Mouse (Mus musculus): ENCODE results near the gene Mmaa. TPM values are rescaled to one million over a fixed set of nuclear protein-coding genes. Genes with fewer than 3 reads are reported as not detected.

The Mmaa gene
- total and polyA plus RNA-seq, 3 experiments, result 3.3 to 4.7 (median 4.1) TPM

DNA sequence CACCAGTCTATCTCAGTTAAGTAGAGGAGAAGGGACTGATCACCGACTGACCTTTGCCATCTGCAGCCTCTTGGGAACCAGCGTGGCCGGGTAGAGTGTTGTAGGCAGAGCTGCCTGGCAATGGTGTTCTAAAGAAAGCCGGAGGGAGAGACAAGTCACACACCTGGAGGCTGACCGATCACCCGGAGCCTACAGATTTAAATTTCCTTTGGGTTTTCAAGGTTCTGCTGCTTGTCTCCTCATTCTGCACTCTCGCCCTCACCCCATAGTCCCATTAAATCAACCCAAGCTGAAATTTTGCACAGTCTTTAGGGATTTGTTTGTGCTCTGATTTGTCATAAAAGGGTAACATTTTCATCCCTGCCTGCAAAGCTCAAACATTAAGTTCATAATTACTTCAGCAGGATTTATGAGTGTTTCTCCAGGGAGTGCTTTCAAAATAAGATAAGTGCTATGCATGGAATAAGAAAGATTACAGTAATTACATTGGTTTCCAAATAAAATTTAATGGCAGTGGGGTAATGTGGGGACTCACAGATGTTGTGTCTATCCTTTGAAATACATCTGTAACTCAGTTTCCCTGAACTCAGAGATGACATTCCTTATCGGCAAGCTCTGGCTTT lies 65.4 kb downstream of the Mmaa start:
- Histone ChIP-seq H3K36me3 (replicated peaks in 1 of 2; ENCODE audit: control insufficient read depth in 1 of 2, insufficient read depth in 1 of 2, low read length in 1 of 2) (peaks cover 7 to 30% of the 10 kb centered on the region in 2 experiments), H3K4me1 (ENCODE audit: control insufficient read depth in 1 of 2, insufficient read depth in 2 of 2) (peaks cover 3 to 23% of the 10 kb centered on the region in 2 experiments; a peak in 3 of 4 replicates), H3K27me3 (replicated peaks) (no peaks in the 10 kb centered on the region), H3K79me2 (replicated peaks; ENCODE audit: control insufficient read depth, extremely low read depth, insufficient read depth, poor library complexity, severe bottlenecking) (no peaks in the 10 kb centered on the region), H3K9me3 (replicated peaks; ENCODE audit: low read length) (peaks cover 15% of the 10 kb centered on the region), H3K9ac (ENCODE audit: insufficient read depth, low read depth) (no peak overlapping the region), H3K4me3 (replicated peaks in 1 of 3; ENCODE audit: low read depth in 2 of 3, low read length in 2 of 3, poor library complexity in 1 of 3) (no peak overlapping the region), H3K4me2 (ENCODE audit: insufficient read depth, low read depth, poor library complexity, severe bottlenecking) (no peak overlapping the region), H3K27ac (ENCODE audit: insufficient read depth, low read depth) (no peak overlapping the region)
- dilution Hi-C loops (cut with MboI; ENCODE audit: extremely low pct_ligation_motif_present, extremely low pct_unique_long_range_greater_than_20kb, low sequenced_read_pairs), result no loop called here
- no peak for DNase-seq (ENCODE audit: extremely low read depth)
- in situ Hi-C loops (cut with MboI; ENCODE audit: low pct_ligation_motif_present, low pct_unique_long_range_greater_than_20kb, low sequenced_read_pairs), result no loop called here
- TF ChIP-seq POLR2A (IDR thresholded peaks at IDR 0.05; ENCODE audit: low read depth, low read length) (no peak), BHLHE40 (IDR thresholded peaks at IDR 0.05; ENCODE audit: low read depth, low read length) (no peak), NRF1 (IDR thresholded peaks at IDR 0.05; ENCODE audit: low read depth, low read length) (no peak), JUND (conservative IDR thresholded peaks at IDR 0.05; ENCODE audit: low read depth, low read length) (no peak), ZKSCAN1 (IDR thresholded peaks at IDR 0.05; ENCODE audit: borderline replicate concordance, low read depth, low read length) (no peak), CHD1 (IDR thresholded peaks at IDR 0.05; ENCODE audit: low read depth, low read length) (no peak), SMC3 (IDR thresholded peaks at IDR 0.05; ENCODE audit: low read depth, low read length) (no peak), ZNF384 (IDR thresholded peaks at IDR 0.05; ENCODE audit: low read depth, low read length) (no peak), RCOR1 (conservative IDR thresholded peaks at IDR 0.05; ENCODE audit: low read depth, low read length) (no peak), ETS1 (conservative IDR thresholded peaks at IDR 0.05; ENCODE audit: low read depth, low read length) (no peak), IRF4 (IDR thresholded peaks at IDR 0.05; ENCODE audit: low read depth, low read length) (no peak), JUN (IDR thresholded peaks at IDR 0.05; ENCODE audit: insufficient read depth, low read depth, low read length) (no peak), CHD2 (IDR thresholded peaks at IDR 0.05; ENCODE audit: low read length) (no peak), USF1 (IDR thresholded peaks at IDR 0.05; ENCODE audit: low read depth, low read length) (no peak), MAX (IDR thresholded peaks at IDR 0.05; ENCODE audit: low read length) (no peak)

DNA sequence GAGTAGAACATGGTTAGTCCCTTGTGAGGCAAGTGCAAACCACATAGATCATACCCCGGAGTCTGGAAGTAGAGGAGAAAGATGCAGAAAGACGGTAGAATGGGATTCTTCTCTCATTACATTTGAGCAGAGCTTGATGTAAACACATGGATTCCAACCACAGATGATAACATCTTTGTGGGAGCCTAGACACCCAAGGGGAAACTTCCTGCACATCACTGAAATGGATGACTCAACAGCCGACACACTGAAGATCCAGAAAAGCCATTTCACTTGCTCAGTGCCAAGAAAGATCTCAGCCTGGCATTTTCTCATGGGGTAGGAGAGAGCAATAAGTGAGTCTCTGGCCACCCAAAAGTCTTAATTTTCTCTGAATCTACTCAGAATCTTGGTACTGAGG lies 66.8 kb downstream of the Mmaa start:
- H3K4me1 ChIP-seq (ENCODE audit: control insufficient read depth in 1 of 2, insufficient read depth in 2 of 2), result peaks cover 3 to 23% of the 10 kb centered on the region in 2 experiments; a peak in 3 of 4 replicates
- peaks cover 17% of the 10 kb centered on the region for H3K9me3 ChIP-seq (replicated peaks; ENCODE audit: low read length)
- no peaks in the 10 kb centered on the region for H3K27me3 ChIP-seq (replicated peaks)
- TF ChIP-seq CHD2 (IDR thresholded peaks at IDR 0.05; ENCODE audit: low read length) (no peak), MYC (IDR thresholded peaks at IDR 0.05; ENCODE audit: low read depth, low read length) (no peak), JUND (conservative IDR thresholded peaks at IDR 0.05; ENCODE audit: low read depth, low read length) (no peak), UBTF (IDR thresholded peaks at IDR 0.05; ENCODE audit: low read depth, low read length) (no peak), USF2 (conservative IDR thresholded peaks at IDR 0.05; ENCODE audit: low read depth, low read length) (no peak), POLR2AphosphoS2 (IDR thresholded peaks at IDR 0.05; ENCODE audit: low read depth, low read length) (no peak), NELFE (IDR thresholded peaks at IDR 0.05; ENCODE audit: low read depth, low read length) (no peak), HCFC1 (IDR thresholded peaks at IDR 0.05; ENCODE audit: low read depth, low read length) (no peak), MAX (IDR thresholded peaks at IDR 0.05; ENCODE audit: low read length) (no peak), GABPA (IDR thresholded peaks at IDR 0.05; ENCODE audit: insufficient replicate concordance, low read depth, low read length) (no peak), PAX5 (IDR thresholded peaks at IDR 0.05; ENCODE audit: low read length) (no peak), ZC3H11A (IDR thresholded peaks at IDR 0.05; ENCODE audit: low read depth, low read length) (no peak)
- DNase-seq (ENCODE audit: extremely low read depth), result no peak
- no peak overlapping the region for H3K27ac ChIP-seq (ENCODE audit: insufficient read depth, low read depth)
- H3K9ac ChIP-seq (ENCODE audit: insufficient read depth, low read depth), result no peak overlapping the region
- peaks cover 7 to 30% of the 10 kb centered on the region in 2 experiments for H3K36me3 ChIP-seq (replicated peaks in 1 of 2; ENCODE audit: control insufficient read depth in 1 of 2, insufficient read depth in 1 of 2, low read length in 1 of 2)
- H3K4me2 ChIP-seq (ENCODE audit: insufficient read depth, low read depth, poor library complexity, severe bottlenecking), result no peak overlapping the region
- in situ Hi-C loops (cut with MboI; ENCODE audit: low pct_ligation_motif_present, low pct_unique_long_range_greater_than_20kb, low sequenced_read_pairs) (no loop called here), dilution Hi-C loops (cut with MboI; ENCODE audit: extremely low pct_ligation_motif_present, extremely low pct_unique_long_range_greater_than_20kb, low sequenced_read_pairs) (no loop called here)
- H3K79me2 ChIP-seq (replicated peaks; ENCODE audit: control insufficient read depth, extremely low read depth, insufficient read depth, poor library complexity, severe bottlenecking), result no peaks in the 10 kb centered on the region
- no peak overlapping the region for H3K4me3 ChIP-seq (replicated peaks in 1 of 3; ENCODE audit: low read depth in 2 of 3, low read length in 2 of 3, poor library complexity in 1 of 3)
